Mouse (Mus musculus): ENCODE data around the gene Usp30.

The Usp30 gene

GRCm38 (mm10) chr5:114161424-114161823, 96.2 kb downstream of the Usp30 start:
- no peak overlapping the region for H3K4me3 ChIP-seq (replicated peaks; ENCODE audit: low read length)
- H3K36me3 ChIP-seq (ENCODE audit: insufficient read depth, low read length), result no peaks in the 10 kb centered on the region
- no peaks in the 10 kb centered on the region for H3K27me3 ChIP-seq (ENCODE audit: insufficient read depth, low read length)
- peaks cover 34% of the 10 kb centered on the region for H3K4me1 ChIP-seq (replicated peaks; ENCODE audit: low read depth, low read length)
- no peaks in the 10 kb centered on the region for H3K9me3 ChIP-seq (ENCODE audit: low read length)
- no peak for TF ChIP-seq NANOG (IDR thresholded peaks at IDR 0.05; ENCODE audit: borderline replicate concordance, low read length)
- no peak for TF ChIP-seq CTCF (conservative IDR thresholded peaks at IDR 0.05; ENCODE audit: low read length)
- no peak for TF ChIP-seq POU5F1 (IDR thresholded peaks at IDR 0.05; ENCODE audit: borderline replicate concordance, low read length)

- Histone ChIP-seq H3K4me3 (replicated peaks; ENCODE audit: low read length) (no peak overlapping the region), H3K4me1 (replicated peaks; ENCODE audit: low read depth, low read length) (peaks cover 37% of the 10 kb centered on the region), H3K9me3 (ENCODE audit: low read length) (no peaks in the 10 kb centered on the region), H3K36me3 (ENCODE audit: insufficient read depth, low read length) (no peaks in the 10 kb centered on the region), H3K27me3 (ENCODE audit: insufficient read depth, low read length) (no peaks in the 10 kb centered on the region)
- TF ChIP-seq POU5F1 (IDR thresholded peaks at IDR 0.05; ENCODE audit: borderline replicate concordance, low read length), result no peak
- TF ChIP-seq NANOG (IDR thresholded peaks at IDR 0.05; ENCODE audit: borderline replicate concordance, low read length), result peak; percentile 18; the same call in 1 of the 2 replicates
- no peak for TF ChIP-seq CTCF (conservative IDR thresholded peaks at IDR 0.05; ENCODE audit: low read length)
These were observed 97.0 kb downstream of the Usp30 start for GRCm38 (mm10) chr5:114162106-114162815.

GRCm38 (mm10) chr5:114163117-114163696, 97.9 kb downstream of the Usp30 start:
- peaks cover 39% of the 10 kb centered on the region for H3K4me1 ChIP-seq (replicated peaks; ENCODE audit: low read depth, low read length)
- no peaks in the 10 kb centered on the region for H3K9me3 ChIP-seq (ENCODE audit: low read length)
- H3K27me3 ChIP-seq (ENCODE audit: insufficient read depth, low read length), result no peaks in the 10 kb centered on the region
- TF ChIP-seq POU5F1 (IDR thresholded peaks at IDR 0.05; ENCODE audit: borderline replicate concordance, low read length), result no peak
- no peak for TF ChIP-seq CTCF (conservative IDR thresholded peaks at IDR 0.05; ENCODE audit: low read length)
- TF ChIP-seq NANOG (IDR thresholded peaks at IDR 0.05; ENCODE audit: borderline replicate concordance, low read length), result no peak
- H3K36me3 ChIP-seq (ENCODE audit: insufficient read depth, low read length), result no peaks in the 10 kb centered on the region
- H3K4me3 ChIP-seq (replicated peaks; ENCODE audit: low read length), result no peak overlapping the region

GRCm38 (mm10) chr5:114170345-114170744, 105.1 kb downstream of the Usp30 start:
- Histone ChIP-seq H3K4me3 (replicated peaks; ENCODE audit: low read length) (no peak overlapping the region), H3K36me3 (ENCODE audit: insufficient read depth, low read length) (no peaks in the 10 kb centered on the region), H3K9me3 (ENCODE audit: low read length) (no peaks in the 10 kb centered on the region), H3K27me3 (ENCODE audit: insufficient read depth, low read length) (no peaks in the 10 kb centered on the region), H3K4me1 (replicated peaks; ENCODE audit: low read depth, low read length) (peaks cover 42% of the 10 kb centered on the region)
- TF ChIP-seq CTCF (conservative IDR thresholded peaks at IDR 0.05; ENCODE audit: low read length) (no peak), POU5F1 (IDR thresholded peaks at IDR 0.05; ENCODE audit: borderline replicate concordance, low read length) (no peak), NANOG (IDR thresholded peaks at IDR 0.05; ENCODE audit: borderline replicate concordance, low read length) (no peak)

GRCm38 (mm10) chr5:114172936-114173335, 107.7 kb downstream of the Usp30 start:
- Histone ChIP-seq H3K4me1 (replicated peaks; ENCODE audit: low read depth, low read length) (peaks cover 41% of the 10 kb centered on the region), H3K27me3 (ENCODE audit: insufficient read depth, low read length) (no peaks in the 10 kb centered on the region), H3K4me3 (replicated peaks; ENCODE audit: low read length) (no peak overlapping the region), H3K36me3 (ENCODE audit: insufficient read depth, low read length) (no peaks in the 10 kb centered on the region), H3K9me3 (ENCODE audit: low read length) (no peaks in the 10 kb centered on the region)
- TF ChIP-seq CTCF (conservative IDR thresholded peaks at IDR 0.05; ENCODE audit: low read length) (no peak), POU5F1 (IDR thresholded peaks at IDR 0.05; ENCODE audit: borderline replicate concordance, low read length) (no peak), NANOG (IDR thresholded peaks at IDR 0.05; ENCODE audit: borderline replicate concordance, low read length) (no peak)

- Histone ChIP-seq H3K36me3 (ENCODE audit: insufficient read depth, low read length) (no peaks in the 10 kb centered on the region), H3K4me1 (replicated peaks; ENCODE audit: low read depth, low read length) (peaks cover 40% of the 10 kb centered on the region), H3K9me3 (ENCODE audit: low read length) (no peaks in the 10 kb centered on the region), H3K4me3 (replicated peaks; ENCODE audit: low read length) (no peak overlapping the region), H3K27me3 (ENCODE audit: insufficient read depth, low read length) (no peaks in the 10 kb centered on the region)
- peak; percentile 43 for TF ChIP-seq CTCF (conservative IDR thresholded peaks at IDR 0.05; ENCODE audit: low read length)
- TF ChIP-seq POU5F1 (IDR thresholded peaks at IDR 0.05; ENCODE audit: borderline replicate concordance, low read length), result no peak
- TF ChIP-seq NANOG (IDR thresholded peaks at IDR 0.05; ENCODE audit: borderline replicate concordance, low read length), result no peak
These were observed 108.2 kb downstream of the Usp30 start for GRCm38 (mm10) chr5:114173458-114173857.

- H3K4me3 ChIP-seq (replicated peaks; ENCODE audit: low read length), result peak overlapping the region; percentile 87; the same call in 1 of the 2 replicates
- no peaks in the 10 kb centered on the region for H3K9me3 ChIP-seq (ENCODE audit: low read length)
- H3K27me3 ChIP-seq (ENCODE audit: insufficient read depth, low read length), result no peaks in the 10 kb centered on the region
- H3K36me3 ChIP-seq (ENCODE audit: insufficient read depth, low read length), result no peaks in the 10 kb centered on the region
- peaks cover 45% of the 10 kb centered on the region for H3K4me1 ChIP-seq (replicated peaks; ENCODE audit: low read depth, low read length)
- no peak for TF ChIP-seq POU5F1 (IDR thresholded peaks at IDR 0.05; ENCODE audit: borderline replicate concordance, low read length)
- no peak for TF ChIP-seq CTCF (conservative IDR thresholded peaks at IDR 0.05; ENCODE audit: low read length)
- TF ChIP-seq NANOG (IDR thresholded peaks at IDR 0.05; ENCODE audit: borderline replicate concordance, low read length), result no peak
These were observed 108.8 kb downstream of the Usp30 start for GRCm38 (mm10) chr5:114173877-114174581.
